In the genomic region with DNA sequence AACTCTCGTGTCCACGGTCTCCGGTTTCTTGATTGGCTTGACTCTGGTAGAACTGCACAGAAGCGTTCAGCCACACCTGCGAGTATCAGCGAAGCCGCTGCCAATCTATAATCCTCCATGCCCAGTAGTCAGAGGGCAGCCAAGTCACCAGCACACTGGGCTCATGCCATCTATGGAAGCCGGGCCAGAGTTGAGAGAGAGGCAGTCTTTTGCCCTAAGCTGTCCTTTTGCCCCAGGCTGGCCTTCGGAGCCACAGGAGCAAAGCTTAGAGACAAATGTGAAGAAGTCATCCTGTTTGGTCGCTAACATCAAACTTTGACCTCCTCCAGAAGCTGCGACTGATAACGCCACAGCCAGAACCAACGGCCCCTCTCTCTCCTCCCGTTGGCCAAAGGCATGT, we compare ENCODE assay signal across 37 mouse cellular contexts. TPM values are rescaled to one million over a fixed set of nuclear protein-coding genes. Genes with fewer than 3 reads are reported as not detected.
"Had no signal": no experiment of that assay in that cellular context is flagged by ENCODE, and none has a peak within 500 bp of the region (broad histone marks: within the 10 kb centered on the region; RNA-seq: fewer than 3 reads in every experiment).

No protein-coding gene starts in this region.

- H3K9ac ChIP-seq: embryonic facial prominence, embryonic 12.5 days; embryonic facial prominence, embryonic 13.5 days; embryonic facial prominence, embryonic 15.5 days; forebrain, embryonic 12.5 days; forebrain, embryonic 13.5 days; forebrain, embryonic 15.5 days; forebrain, postnatal 0 days had no signal

- H3K4me2 ChIP-seq: embryonic facial prominence, embryonic 12.5 days; embryonic facial prominence, embryonic 13.5 days; embryonic facial prominence, embryonic 15.5 days; forebrain, embryonic 12.5 days; forebrain, embryonic 13.5 days; forebrain, embryonic 15.5 days had no signal

- H3K9me3 ChIP-seq: embryonic facial prominence, embryonic 10.5 days; embryonic facial prominence, embryonic 12.5 days; embryonic facial prominence, embryonic 13.5 days; embryonic facial prominence, embryonic 15.5 days; forebrain, embryonic 10.5 days; forebrain, embryonic 12.5 days; forebrain, embryonic 13.5 days; forebrain, embryonic 15.5 days had no signal

- ATAC-seq: forebrain, embryonic 13.5 days; forebrain, embryonic 14.5 days; forebrain, embryonic 15.5 days; forebrain, embryonic 16.5 days; forebrain, postnatal 0 days had no signal

- DNase-seq: cerebellum, adult 8-10 months; cerebellum, adult 9-10 months; cerebellum, adult 9-11 months; cerebellum, postnatal 14 days; cerebellum, postnatal 25 days; cerebellum, postnatal 36 days; embryo, embryonic 11 days; forebrain, postnatal 0 days; gastrocnemius, adult 2 months; gastrocnemius, postnatal 10 days; gastrocnemius, postnatal 14 days; gastrocnemius, postnatal 25 days; gastrocnemius, postnatal 36 days; heart, adult 18-20 months; heart, adult 2 months had no signal

- H3K27ac ChIP-seq: embryonic facial prominence, embryonic 10.5 days; embryonic facial prominence, embryonic 12.5 days; embryonic facial prominence, embryonic 13.5 days; embryonic facial prominence, embryonic 15.5 days; forebrain, embryonic 12.5 days; forebrain, embryonic 13.5 days; forebrain, embryonic 15.5 days; gastrocnemius, adult 2 months; heart, adult 2 months had no signal

- H3K4me3 ChIP-seq: embryonic facial prominence, embryonic 10.5 days; embryonic facial prominence, embryonic 12.5 days; embryonic facial prominence, embryonic 13.5 days; embryonic facial prominence, embryonic 15.5 days; erythroblast, embryonic 14.5 days; forebrain, embryonic 10.5 days; forebrain, embryonic 12.5 days; forebrain, embryonic 13.5 days; forebrain, embryonic 15.5 days; gastrocnemius, adult 2 months; heart, adult 2 months had no signal

- H3K36me3 ChIP-seq: embryonic facial prominence, embryonic 10.5 days; embryonic facial prominence, embryonic 12.5 days; embryonic facial prominence, embryonic 13.5 days; embryonic facial prominence, embryonic 15.5 days; forebrain, embryonic 10.5 days; forebrain, embryonic 12.5 days; forebrain, embryonic 15.5 days had no signal

- H3K27me3 ChIP-seq: forebrain, embryonic 15.5 days had no signal

- H3K4me1 ChIP-seq: embryonic facial prominence, embryonic 13.5 days had no signal

RNA-seq across cellular contexts. Expression of gene Opalin, which starts 6.7 kb away (rescaled TPM):
- total RNA-seq: common myeloid progenitor, adult 5-6 weeks; forebrain, postnatal 0 days; gastrocnemius, adult 18-20 months; gastrocnemius, adult 2 months; gastrocnemius, adult 8-10 months; gastrocnemius, postnatal 10 days; gastrocnemius, postnatal 14 days; gastrocnemius, postnatal 25 days; gastrocnemius, postnatal 36 days; gastrocnemius, postnatal 4 days; granulocyte monocyte progenitor cell, adult 5-6 weeks; heart, adult 18-20 months; heart, adult 2 months; heart, adult 8-10 months had no signal
- polyA plus RNA-seq: embryonic facial prominence, embryonic 10.5 days; embryonic facial prominence, embryonic 11.5 days; embryonic facial prominence, embryonic 12.5 days; embryonic facial prominence, embryonic 13.5 days; embryonic facial prominence, embryonic 14.5 days; embryonic facial prominence, embryonic 15.5 days; erythroblast, embryonic 14.5 days; forebrain, embryonic 10.5 days; forebrain, embryonic 11.5 days; forebrain, embryonic 12.5 days; forebrain, embryonic 13.5 days; forebrain, embryonic 14.5 days; forebrain, embryonic 15.5 days; forebrain, embryonic 16.5 days; forebrain, postnatal 0 days; gonadal fat pad, adult 2 months; heart, adult 2 months had no signal

RNA-seq across cellular contexts. Expression of gene Dntt, which starts 54.6 kb away (rescaled TPM):
- total RNA-seq: gastrocnemius, adult 18-20 months; gastrocnemius, adult 2 months; gastrocnemius, postnatal 14 days; heart, adult 18-20 months; heart, adult 2 months; heart, adult 8-10 months had no signal
- polyA plus RNA-seq: cortical plate, adult 2 months; embryonic facial prominence, embryonic 10.5 days; embryonic facial prominence, embryonic 11.5 days; embryonic facial prominence, embryonic 12.5 days; embryonic facial prominence, embryonic 13.5 days; embryonic facial prominence, embryonic 14.5 days; erythroblast, embryonic 14.5 days; forebrain, embryonic 10.5 days; forebrain, embryonic 11.5 days; forebrain, embryonic 12.5 days; forebrain, embryonic 15.5 days; forebrain, embryonic 16.5 days had no signal
